In the genomic region with DNA sequence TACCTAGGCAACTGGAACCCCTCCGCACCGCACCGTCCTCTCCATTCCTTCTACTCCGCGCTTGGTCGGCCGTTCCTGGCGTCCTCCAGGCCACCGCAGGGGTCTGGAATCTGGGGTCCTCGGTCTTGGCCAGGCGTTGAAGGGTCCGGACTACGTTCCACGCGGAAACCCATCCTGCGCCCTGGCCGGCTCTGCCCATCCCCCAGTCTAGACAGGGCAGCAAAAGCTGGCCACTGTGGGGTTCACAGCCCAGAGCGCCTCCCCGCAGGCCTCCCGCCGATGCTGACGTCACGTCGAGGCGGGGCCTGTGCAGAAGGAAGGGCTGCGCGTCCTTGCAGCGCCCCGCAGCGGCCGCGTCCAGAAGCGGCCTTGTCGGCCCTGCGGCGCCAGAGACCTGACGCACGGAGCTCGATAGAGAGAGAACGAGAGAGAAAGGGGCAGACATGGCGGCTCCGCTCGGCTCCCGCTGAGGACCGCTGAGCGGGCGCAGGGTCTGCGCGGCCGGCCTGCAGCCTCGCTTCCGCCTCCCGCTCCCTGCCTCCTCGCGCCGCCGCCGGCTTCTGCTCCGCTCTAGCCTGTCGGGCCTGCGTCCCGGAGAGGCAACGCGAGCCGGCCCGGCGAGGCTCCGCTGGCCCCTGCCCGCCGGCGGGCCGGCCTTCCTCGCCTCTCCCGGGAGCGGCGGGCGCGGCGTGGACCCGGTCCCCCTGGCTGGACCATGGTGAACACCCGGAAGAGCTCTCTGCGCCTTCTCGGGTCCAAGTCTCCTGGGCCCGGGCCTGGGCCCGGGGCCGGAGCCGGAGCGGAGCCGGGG, we compare ENCODE assay signal across 8 mouse cellular contexts. TPM values are rescaled to one million over a fixed set of nuclear protein-coding genes. Genes with fewer than 3 reads are reported as not detected.
DNase-seq lines count a peak whose midpoint lies in the region; ATAC-seq lines count a peak whose summit lies in the region.

A gene (plus strand): TSS at position 360 of the 811 bp plus-strand sequence.

- WGBS in forebrain, embryonic 11.5 days = under 1% methylated on average over 79 of the region's 89 CpGs
- WGBS in heart, embryonic 16.5 days = under 1% methylated on average over 80 of the region's 89 CpGs
- WGBS in liver, embryonic 15.5 days (ENCODE audit: insufficient replicate concordance) = under 1% methylated on average over 87 of the region's 89 CpGs
- WGBS in neural tube, embryonic 12.5 days = under 1% methylated on average over 75 of the region's 89 CpGs

- ATAC-seq in forebrain, embryonic 11.5 days (replicated peaks; ENCODE audit: low FRiP score) = peak; percentile 99
- ATAC-seq in heart, embryonic 16.5 days (replicated peaks; ENCODE audit: extremely low read depth, insufficient read depth, low FRiP score) = peak; percentile 95
- ATAC-seq in liver, embryonic 15.5 days (ENCODE audit: insufficient read depth) = peak; percentile 95
- ATAC-seq in neural tube, embryonic 12.5 days (ENCODE audit: low FRiP score, low read depth) = peak; percentile 99

- DNase-seq in CD8-positive naive resting alpha-beta T cell, adult 2 months (ENCODE audit: low read depth in 2 of 2, low spot score in 2 of 2) = peak; percentile 94 to 95
- peak; percentile 89 for DNase-seq in c-Kit-positive CD71-negative TER-119-negative erythroid progenitor cells, embryonic 14.5 days (ENCODE audit: low read depth)
- peak; percentile 98 for DNase-seq in forebrain, embryonic 11.5 days (ENCODE audit: low spot score)
- peak; percentile 95 to 99 for DNase-seq in kidney, postnatal 36 days
- peak; percentile 88 for DNase-seq in telencephalon, adult 2 months (ENCODE audit: low read depth, low spot score)

- peak within 1 kb of the TSS; percentile 99 for H3K9ac ChIP-seq in forebrain, embryonic 11.5 days (ENCODE audit: low read length)
- H3K9ac ChIP-seq in heart, embryonic 16.5 days (ENCODE audit: low read length) = peak within 1 kb of the TSS; percentile 99
- H3K9ac ChIP-seq in liver, embryonic 15.5 days = peak within 1 kb of the TSS; percentile 99
- peak within 1 kb of the TSS; percentile 99 for H3K9ac ChIP-seq in neural tube, embryonic 12.5 days

- peak within 1 kb of the TSS; percentile 72 for H3K4me2 ChIP-seq in forebrain, embryonic 11.5 days (ENCODE audit: low read depth, low read length, severe bottlenecking)
- H3K4me2 ChIP-seq in heart, embryonic 16.5 days (ENCODE audit: low read depth, low read length) = peak within 1 kb of the TSS; percentile 81
- H3K4me2 ChIP-seq in liver, embryonic 15.5 days = peak within 1 kb of the TSS; percentile 91
- peak within 1 kb of the TSS; percentile 70 for H3K4me2 ChIP-seq in neural tube, embryonic 12.5 days (replicated peaks)

- H3K4me3 ChIP-seq in forebrain, embryonic 11.5 days (ENCODE audit: low read depth, low read length) = peak within 1 kb of the TSS; percentile 75
- H3K4me3 ChIP-seq in heart, embryonic 16.5 days (ENCODE audit: low read length) = peak within 1 kb of the TSS; percentile 97
- peak within 1 kb of the TSS; percentile 75 for H3K4me3 ChIP-seq in liver, embryonic 15.5 days (replicated peaks)
- H3K4me3 ChIP-seq in neural tube, embryonic 12.5 days = peak within 1 kb of the TSS; percentile 93

- H3K27ac ChIP-seq in forebrain, embryonic 11.5 days (ENCODE audit: low read depth, low read length) = peak within 1 kb of the TSS; percentile 94
- peak within 1 kb of the TSS; percentile 96 for H3K27ac ChIP-seq in heart, embryonic 16.5 days (ENCODE audit: low read length)
- peak within 1 kb of the TSS; percentile 94 for H3K27ac ChIP-seq in liver, embryonic 15.5 days (replicated peaks)
- H3K27ac ChIP-seq in neural tube, embryonic 12.5 days = peak within 1 kb of the TSS; percentile 97

- no peaks in the 10 kb centered on the region for H3K36me3 ChIP-seq in forebrain, embryonic 11.5 days (ENCODE audit: control insufficient read depth, insufficient read depth, low read length)
- H3K36me3 ChIP-seq in heart, embryonic 16.5 days (ENCODE audit: control insufficient read depth, insufficient read depth) = no peaks in the 10 kb centered on the region
- H3K36me3 ChIP-seq in liver, embryonic 15.5 days (replicated peaks) = no peaks in the 10 kb centered on the region
- H3K36me3 ChIP-seq in neural tube, embryonic 12.5 days = no peaks in the 10 kb centered on the region

- no peaks in the 10 kb centered on the region for H3K9me3 ChIP-seq in forebrain, embryonic 11.5 days (ENCODE audit: control insufficient read depth, low read length)
- H3K9me3 ChIP-seq in heart, embryonic 16.5 days (replicated peaks; ENCODE audit: control insufficient read depth, low read length) = no peaks in the 10 kb centered on the region
- no peaks in the 10 kb centered on the region for H3K9me3 ChIP-seq in liver, embryonic 15.5 days (replicated peaks)
- no peaks in the 10 kb centered on the region for H3K9me3 ChIP-seq in neural tube, embryonic 12.5 days

- H3K27me3 ChIP-seq in forebrain, embryonic 11.5 days (ENCODE audit: control insufficient read depth, insufficient read depth, low read length) = no peaks in the 10 kb centered on the region
- no peaks in the 10 kb centered on the region for H3K27me3 ChIP-seq in heart, embryonic 16.5 days (ENCODE audit: control insufficient read depth, insufficient read depth, low read length)
- no peaks in the 10 kb centered on the region for H3K27me3 ChIP-seq in liver, embryonic 15.5 days
- H3K27me3 ChIP-seq in neural tube, embryonic 12.5 days (replicated peaks) = no peaks in the 10 kb centered on the region

- 0 out of 2 replicates have a peak, but pooled peaks cover 2% of the 10 kb centered on the region for H3K4me1 ChIP-seq in forebrain, embryonic 11.5 days (replicated peaks; ENCODE audit: control insufficient read depth, insufficient read depth, low read length)
- peaks cover 10% of the 10 kb centered on the region for H3K4me1 ChIP-seq in heart, embryonic 16.5 days (ENCODE audit: control insufficient read depth, insufficient read depth, low read length)
- H3K4me1 ChIP-seq in liver, embryonic 15.5 days (replicated peaks) = peaks cover 27% of the 10 kb centered on the region
- H3K4me1 ChIP-seq in neural tube, embryonic 12.5 days = peaks cover 7% of the 10 kb centered on the region

RNA-seq across cellular contexts. Expression of the gene that starts here (rescaled TPM):
- 21.2 and 22.8 TPM in 2 replicates for polyA plus RNA-seq in forebrain, embryonic 11.5 days (2014; fragmentation: Nextera tagmentation; extraction: Ambion mirVana)
- 5.3 and 6.0 TPM in 2 replicates for polyA plus RNA-seq in heart, embryonic 16.5 days (2015; fragmentation: Nextera tagmentation; extraction: Ambion mirVana)
- 5.0 and 6.0 TPM in 2 replicates for polyA plus RNA-seq in liver, embryonic 15.5 days (2015; fragmentation: Nextera tagmentation; extraction: Ambion mirVana)
- polyA plus RNA-seq in neural tube, embryonic 12.5 days (2016; fragmentation: Nextera tagmentation; extraction: Ambion mirVana) = 23.6 and 25.9 TPM in 2 replicates

Comparison
In these comparisons a context has a peak if more than half of its experiments do, and no peak if none do; other contexts are left out.
1. Peak in every context shown above with its lines: DNase-seq, ATAC-seq, H3K4me3 ChIP-seq and H3K27ac ChIP-seq.